Mouse (Mus musculus): ENCODE measurements around the gene Sar1a.

Sar1a gene

DNA sequence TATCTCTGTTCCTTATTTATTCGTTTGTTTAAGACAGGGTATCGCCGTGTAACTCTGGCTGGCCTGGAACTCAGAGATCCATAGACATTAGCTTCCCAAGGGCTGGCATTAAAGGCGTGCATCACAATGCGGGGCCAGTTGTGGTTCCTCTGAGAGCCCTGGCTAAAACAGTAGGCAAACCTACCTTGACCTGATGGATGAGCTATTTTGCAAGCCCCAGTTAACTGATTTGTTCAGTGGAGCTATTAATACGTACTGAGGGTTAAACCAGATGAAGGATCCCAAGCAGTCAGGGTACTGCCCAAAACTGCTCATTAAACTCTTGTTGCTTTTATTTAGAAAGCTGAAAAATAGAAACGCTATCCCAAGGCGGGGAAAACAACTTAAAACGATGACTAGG lies 554 bp upstream of the Sar1a start:
- DNase-seq (ENCODE audit: low read depth, low spot score) = no peak

DNA sequence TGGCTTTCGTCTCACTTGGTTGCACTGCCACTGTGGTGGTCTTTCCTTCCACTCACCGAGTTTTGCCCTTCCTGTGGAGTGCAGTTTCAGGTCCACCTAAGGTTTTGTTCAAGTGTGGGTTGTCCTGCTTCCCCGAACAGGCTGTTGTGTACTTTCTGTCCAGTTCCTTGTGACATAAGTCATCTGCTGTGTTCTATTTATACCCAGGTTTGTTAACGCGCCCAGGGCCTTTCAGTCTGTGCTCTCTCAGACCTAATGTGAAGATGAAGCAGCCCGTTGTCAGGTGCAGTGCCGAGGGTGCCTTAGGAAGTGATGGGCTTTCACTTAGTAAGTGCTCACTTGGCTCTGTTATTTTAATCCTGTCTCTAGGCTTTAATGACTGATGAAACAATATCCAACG lies 9.3 kb downstream of the Sar1a start:
- DNase-seq (ENCODE audit: low read depth, low spot score) = no peak

- DNase-seq (ENCODE audit: low read depth, low spot score) = no peak
Measured at GRCm38 (mm10) chr10:61693563-61693962, 13.5 kb downstream of the Sar1a start.

- DNase-seq (ENCODE audit: low read depth, low spot score) = peak; percentile 96
Measured at GRCm38 (mm10) chr10:61694870-61695670, 15.0 kb downstream of the Sar1a start, which contains the start of gene Tysnd1. Gene Tysnd1 (plus strand): TSS chr10:61695514.

GRCm38 (mm10) chr10:61695703-61696559 lies 15.8 kb downstream of the Sar1a start:
- DNase-seq (ENCODE audit: low read depth, low spot score) = peak; percentile 57

GRCm38 (mm10) chr10:61696560-61696823 lies 16.4 kb downstream of the Sar1a start:
- peak; percentile 17 for DNase-seq (ENCODE audit: low read depth, low spot score)

DNA sequence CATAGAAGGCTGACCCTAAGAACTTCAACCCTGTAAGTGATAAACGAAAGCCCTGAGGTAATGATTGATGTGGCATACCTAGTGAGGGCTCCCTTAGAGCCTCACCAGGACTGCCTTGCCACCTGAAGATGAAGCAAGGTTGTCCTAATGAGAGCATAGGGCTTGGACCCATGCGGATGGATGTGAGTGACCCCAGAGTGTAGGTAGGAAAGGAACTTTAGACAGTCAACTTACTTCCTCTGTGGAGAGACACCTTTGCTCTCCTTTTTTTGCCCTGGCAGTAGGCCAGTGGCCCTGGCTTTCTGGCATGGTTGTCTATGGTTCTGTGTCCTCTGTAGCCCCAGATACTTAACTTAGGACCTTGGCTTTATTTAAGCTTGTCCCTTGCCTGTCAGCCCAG lies 16.9 kb downstream of the Sar1a start:
- DNase-seq (ENCODE audit: low read depth, low spot score) = no peak

- DNase-seq (ENCODE audit: low read depth, low spot score) = no peak
Measured at GRCm38 (mm10) chr10:61704663-61705062, 24.6 kb downstream of the Sar1a start.

DNA sequence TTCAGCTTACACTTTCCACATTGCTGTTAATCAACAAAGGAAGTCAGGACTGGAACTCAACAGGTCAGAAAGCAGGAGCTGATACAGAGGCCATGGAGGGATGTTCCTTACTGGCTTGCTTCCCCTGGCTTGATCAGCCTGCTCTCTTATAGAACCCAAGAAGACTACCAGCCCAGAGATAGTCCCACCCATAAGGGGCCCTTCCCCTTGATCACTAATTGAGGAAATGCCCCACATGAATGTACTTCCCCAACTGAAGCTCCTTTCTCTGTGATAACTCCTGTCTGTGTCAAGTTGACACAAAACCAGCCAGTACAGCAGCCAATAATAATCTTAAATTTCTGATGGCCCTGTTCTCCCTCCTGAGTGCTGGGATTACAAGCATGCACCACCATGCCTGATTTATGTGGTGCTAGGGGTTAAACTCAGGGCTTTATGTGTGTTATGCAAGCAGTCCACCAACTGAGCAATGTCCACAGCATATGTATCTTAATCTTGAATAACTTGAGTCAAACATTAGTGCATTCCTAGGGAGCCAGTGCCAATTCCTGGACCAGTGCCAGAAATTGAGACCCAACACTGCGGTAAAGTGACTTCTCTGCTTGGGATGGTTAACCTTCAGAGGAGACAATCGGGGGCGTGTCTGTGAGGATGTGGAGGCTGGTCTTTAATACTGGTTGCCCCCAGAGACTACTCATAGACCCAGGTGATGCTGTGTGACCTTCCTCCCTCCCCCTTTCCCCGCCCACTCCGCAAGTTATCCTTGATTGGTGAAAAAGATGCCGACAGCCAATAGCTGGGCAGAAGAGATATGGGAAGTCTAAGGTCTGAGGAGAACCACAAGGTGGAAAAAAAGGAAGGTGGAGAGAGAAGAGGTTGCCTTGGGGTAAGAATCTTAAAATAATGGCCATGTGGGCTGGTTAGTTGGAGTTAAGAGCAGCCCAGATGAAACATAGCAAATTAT lies 26.6 kb downstream of the Sar1a start:
- peak; percentile 56 for DNase-seq (ENCODE audit: low read depth, low spot score)

- DNase-seq (ENCODE audit: low read depth, low spot score) = no peak
Measured at GRCm38 (mm10) chr10:61713601-61714000, 33.5 kb downstream of the Sar1a start.

GRCm38 (mm10) chr10:61714146-61714545 lies 34.0 kb downstream of the Sar1a start:
- DNase-seq (ENCODE audit: low read depth, low spot score) = no peak

GRCm38 (mm10) chr10:61714771-61715461 lies 34.8 kb downstream of the Sar1a start, which contains the start of gene Aifm2:
Gene Aifm2 (plus strand): TSS chr10:61715263.
- DNase-seq (ENCODE audit: low read depth, low spot score) = peak; percentile 71

DNA sequence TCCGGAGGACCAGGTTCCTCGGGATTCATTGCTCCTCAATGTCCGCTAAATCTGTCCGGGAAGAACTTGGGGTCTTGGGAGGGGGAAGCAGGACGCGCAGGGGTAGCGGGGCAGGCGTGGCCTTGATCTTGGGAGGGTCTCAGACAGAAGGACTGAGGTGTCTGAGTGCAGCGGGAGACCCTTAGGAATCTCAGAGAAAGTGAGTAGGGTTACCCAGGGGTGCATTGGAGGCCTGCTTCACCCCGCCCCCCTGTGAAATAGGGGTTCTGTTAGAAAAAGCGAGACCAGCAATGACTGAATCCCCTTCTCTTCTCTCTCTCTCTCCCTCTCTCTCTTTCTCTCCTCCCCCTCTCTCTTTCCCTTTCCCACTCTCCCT lies 35.4 kb downstream of the Sar1a start:
- no peak for DNase-seq (ENCODE audit: low read depth, low spot score)

GRCm38 (mm10) chr10:61715996-61716864 lies 36.1 kb downstream of the Sar1a start:
- no peak for DNase-seq (ENCODE audit: low read depth, low spot score)

GRCm38 (mm10) chr10:61717406-61718296 lies 37.6 kb downstream of the Sar1a start:
- no peak for DNase-seq (ENCODE audit: low read depth, low spot score)

GRCm38 (mm10) chr10:61720331-61720730 lies 40.2 kb downstream of the Sar1a start:
- DNase-seq (ENCODE audit: low read depth, low spot score) = no peak

- no peak for DNase-seq (ENCODE audit: low read depth, low spot score)
Measured at GRCm38 (mm10) chr10:61722215-61722614, 42.1 kb downstream of the Sar1a start.

DNA sequence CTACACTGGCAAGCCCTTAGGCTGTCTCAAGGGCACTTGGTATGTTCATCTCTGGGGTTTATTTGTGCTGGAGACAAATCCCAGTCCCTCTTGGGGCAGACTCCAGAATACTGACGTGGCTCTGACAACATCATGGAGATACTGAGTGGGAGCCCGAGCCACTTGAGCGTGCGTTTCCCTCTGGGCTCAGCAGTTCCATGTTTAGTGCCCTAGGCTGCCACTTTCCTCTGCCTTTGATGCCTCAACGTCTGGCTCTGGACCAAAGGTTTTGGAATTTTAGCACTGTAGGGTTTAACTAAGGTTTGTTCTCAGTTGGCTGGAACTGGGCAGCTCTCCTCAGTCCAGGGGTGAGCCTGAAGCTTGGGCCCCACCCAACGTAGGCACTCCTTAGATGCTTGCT lies 43.2 kb downstream of the Sar1a start:
- DNase-seq (ENCODE audit: low read depth, low spot score) = no peak

- no peak for DNase-seq (ENCODE audit: low read depth, low spot score)
Measured at GRCm38 (mm10) chr10:61729181-61729580, 49.1 kb downstream of the Sar1a start.
